Mouse (Mus musculus) retina, postnatal 1 day (tissue): ENCODE measurements around the gene Sele.

ENCODE experiments used
- DNase-seq: peaks from one replicate; pipeline ENCODE4 v3.0.0-alpha.2; 2012

The Sele gene

GRCm38 (mm10) chr1:164073091-164073490 is 25.1 kb downstream of the Sele start:
- no peak for DNase-seq

- no peak for DNase-seq
Observed at GRCm38 (mm10) chr1:164073803-164074202, 25.8 kb downstream of the Sele start.

- no peak for DNase-seq
Observed at GRCm38 (mm10) chr1:164074606-164075140, 26.6 kb downstream of the Sele start.

- no peak for DNase-seq
Observed at GRCm38 (mm10) chr1:164075416-164075815, 27.4 kb downstream of the Sele start.

- DNase-seq = no peak
Observed at GRCm38 (mm10) chr1:164076441-164076840, 28.4 kb downstream of the Sele start.

- DNase-seq = no peak
Observed at GRCm38 (mm10) chr1:164077031-164077430, 29.0 kb downstream of the Sele start.

- DNase-seq = no peak
Observed at GRCm38 (mm10) chr1:164078323-164078741, 30.3 kb downstream of the Sele start.

GRCm38 (mm10) chr1:164079091-164079490 is 31.1 kb downstream of the Sele start:
- DNase-seq = no peak

GRCm38 (mm10) chr1:164083046-164083445 is 35.0 kb downstream of the Sele start:
- no peak for DNase-seq

GRCm38 (mm10) chr1:164086797-164087196 is 38.8 kb downstream of the Sele start:
- DNase-seq = no peak

- no peak for DNase-seq
Observed at GRCm38 (mm10) chr1:164087872-164088271, 39.8 kb downstream of the Sele start.

GRCm38 (mm10) chr1:164096780-164097179 is 48.7 kb downstream of the Sele start:
- DNase-seq = no peak

GRCm38 (mm10) chr1:164097911-164098310 is 49.9 kb downstream of the Sele start:
- no peak for DNase-seq

- peak; percentile 33 for DNase-seq
Observed at GRCm38 (mm10) chr1:164098372-164098771, 50.3 kb downstream of the Sele start.
